Mouse (Mus musculus) heart, adult 2 months (tissue): ENCODE data around the gene Chn1. TPM values are rescaled to one million over a fixed set of nuclear protein-coding genes. Genes with fewer than 3 reads are reported as not detected.

Experiments
- DNase-seq, 2 experiments: peaks; one replicate each; pipeline ENCODE4 v3.0.0; 2021
- H3K27ac ChIP-seq: fragments of 200-600 bp; 2 replicates; pipeline ENCODE4 v1.8.1; 2022
- H3K27me3 ChIP-seq: fragments of 200-500 bp; 2 replicates; pipeline ENCODE4 v1.6.1; 2012; ENCODE audit warnings: mild to moderate bottlenecking, low read length, inconsistent platforms, mixed read lengths; ENCODE audit not compliant: control insufficient read depth, insufficient read depth
- H3K36me3 ChIP-seq: fragments of 200-500 bp; 2 replicates; pipeline ENCODE4 v1.6.1; 2012; ENCODE audit warnings: low read length, inconsistent platforms; ENCODE audit not compliant: control insufficient read depth, insufficient read depth
- H3K4me1 ChIP-seq: fragments of 200-500 bp; 2 replicates; pipeline ENCODE4 v1.6.1; 2011; ENCODE audit warnings: low read length; ENCODE audit not compliant: control insufficient read depth, insufficient read depth
- H3K4me3 ChIP-seq: fragments of 200-600 bp; 2 replicates; pipeline ENCODE4 v1.8.1; 2022
- H3K79me2 ChIP-seq: fragments of 200-500 bp; replicated peaks from 2 replicates; pipeline ENCODE4 v1.6.1; 2012; ENCODE audit warnings: mild to moderate bottlenecking, inconsistent platforms, low read length, moderate library complexity, mixed read lengths; ENCODE audit not compliant: control insufficient read depth, insufficient read depth
- H3K9ac ChIP-seq: fragments of 200-500 bp; 2 replicates; pipeline ENCODE4 v1.6.1; 2012; ENCODE audit warnings: low read depth, mild to moderate bottlenecking, control low read depth, inconsistent platforms, low read length, mixed read lengths
- CTCF ChIP-seq: fragments of 200-600 bp; IDR thresholded peaks from 2 replicates; pipeline ENCODE4 v1.8.1; 2022; ENCODE audit warnings: antibody characterized with exemption, mild to moderate bottlenecking, moderate library complexity
- EP300 ChIP-seq: fragments of 200-500 bp; IDR thresholded peaks from 2 replicates; pipeline ENCODE4 v1.6.1; 2011; ENCODE audit warnings: low read depth, low read length, control low read depth; ENCODE audit not compliant: insufficient read depth
- POLR2A ChIP-seq: fragments of 200-500 bp; IDR thresholded peaks from 2 replicates; pipeline ENCODE4 v1.6.1; 2011; ENCODE audit warnings: mild to moderate bottlenecking, low read depth, low read length, control low read depth; ENCODE audit not compliant: insufficient read depth
- WGBS: fragments of 180-500 bp; shearing (Covaris S2); methylation state at CpG from one replicate; pipeline ENCODE4 v1.1.7; 2018; 5-methylcytosine and 5-hydroxymethylcytosine counted together
- intact Hi-C: fragments of 180-260 bp; cut with DNase I; formaldehyde crosslinking; loops from one replicate; pipeline ENCODE4 v1.15.1; 2025
- polyA plus RNA-seq: library from polyadenylated mRNA; depleted of rRNA; stranded (reverse); fragments of >200 nt; gene quantifications from 2 replicates; pipeline ENCODE4 v1.2.3, GENCODE M21; 2012
- total RNA-seq, 2 experiments: library from RNA; stranded (reverse); gene quantifications; 2 replicates each; pipeline ENCODE4 v1.2.3; 2021

The Chn1 gene
- total and polyA plus RNA-seq, 3 experiments, result 33.9 to 35.2 (median 35.2) TPM

GRCm38 (mm10) chr2:73727868-73728267 lies 47.3 kb downstream of the Chn1 start:
- H3K9ac ChIP-seq, result no peak overlapping the region
- no peaks in the 10 kb centered on the region for H3K36me3 ChIP-seq
- H3K79me2 ChIP-seq, result peaks cover 3% of the 10 kb centered on the region; the same call in 1 of the 2 replicates
- no peak overlapping the region for H3K27ac ChIP-seq
- H3K4me1 ChIP-seq, result no peaks in the 10 kb centered on the region
- TF ChIP-seq CTCF (no peak), POLR2A (no peak), EP300 (no peak)
- H3K27me3 ChIP-seq, result no peaks in the 10 kb centered on the region
- DNase-seq, result no peak
- intact Hi-C loops, result no loop called here
- H3K4me3 ChIP-seq, result no peak overlapping the region
- WGBS, result 32% methylated on average over 2 of the region's 2 CpGs

- WGBS, result 57% methylated on average over 3 of the region's 3 CpGs
- intact Hi-C loops, result no loop called here
- Histone ChIP-seq H3K4me3 (no peak overlapping the region), H3K4me1 (peaks cover 2% of the 10 kb centered on the region), H3K27me3 (no peaks in the 10 kb centered on the region), H3K9ac (no peak overlapping the region), H3K79me2 (0 out of 2 replicates have a peak, but pooled peaks cover 1% of the 10 kb centered on the region), H3K27ac (no peak overlapping the region), H3K36me3 (no peaks in the 10 kb centered on the region)
- no peak for TF ChIP-seq POLR2A
- no peak for TF ChIP-seq EP300
- no peak for TF ChIP-seq CTCF
- DNase-seq, result no peak
These were observed 50.2 kb downstream of the Chn1 start for GRCm38 (mm10) chr2:73724934-73725333.

GRCm38 (mm10) chr2:73721821-73722220 lies 53.3 kb downstream of the Chn1 start:
- Histone ChIP-seq H3K36me3 (no peaks in the 10 kb centered on the region), H3K79me2 (no peaks in the 10 kb centered on the region), H3K4me1 (peaks cover 2% of the 10 kb centered on the region), H3K27me3 (no peaks in the 10 kb centered on the region), H3K4me3 (peak overlapping the region; percentile 11; the same call in 1 of the 2 replicates), H3K27ac (peak overlapping the region; percentile 42), H3K9ac (no peak overlapping the region)
- intact Hi-C loops, result no loop called here
- 14% methylated on average over 4 of the region's 4 CpGs for WGBS
- DNase-seq, result peak; percentile 29 to 40
- TF ChIP-seq EP300 (no peak), POLR2A (0 out of 2 replicates have a peak, but pooled peaks have one; percentile 44), CTCF (no peak)

GRCm38 (mm10) chr2:73712481-73712880 lies 62.7 kb downstream of the Chn1 start:
- H3K9ac ChIP-seq, result no peak overlapping the region
- no peak overlapping the region for H3K27ac ChIP-seq
- intact Hi-C loops, result no loop called here
- TF ChIP-seq POLR2A (no peak), CTCF (no peak), EP300 (no peak)
- H3K36me3 ChIP-seq, result no peaks in the 10 kb centered on the region
- H3K79me2 ChIP-seq, result no peaks in the 10 kb centered on the region
- H3K4me1 ChIP-seq, result no peaks in the 10 kb centered on the region; the same call in 1 of the 2 replicates
- H3K27me3 ChIP-seq, result no peaks in the 10 kb centered on the region
- no peak overlapping the region for H3K4me3 ChIP-seq
- no peak for DNase-seq

GRCm38 (mm10) chr2:73693045-73693444 lies 82.1 kb downstream of the Chn1 start:
- H3K4me3 ChIP-seq, result no peak overlapping the region
- DNase-seq, result no peak
- TF ChIP-seq CTCF (no peak), EP300 (no peak), POLR2A (no peak)
- H3K79me2 ChIP-seq, result no peaks in the 10 kb centered on the region
- H3K36me3 ChIP-seq, result no peaks in the 10 kb centered on the region
- no peak overlapping the region for H3K27ac ChIP-seq
- no peaks in the 10 kb centered on the region for H3K4me1 ChIP-seq
- WGBS, result 70% methylated on average over 4 of the region's 4 CpGs
- intact Hi-C loops, result no loop called here
- H3K9ac ChIP-seq, result no peak overlapping the region
- H3K27me3 ChIP-seq, result no peaks in the 10 kb centered on the region

GRCm38 (mm10) chr2:73690783-73691604 lies 84.2 kb downstream of the Chn1 start:
- Histone ChIP-seq H3K4me3 (no peak overlapping the region), H3K36me3 (no peaks in the 10 kb centered on the region), H3K27me3 (no peaks in the 10 kb centered on the region), H3K27ac (no peak overlapping the region), H3K4me1 (no peaks in the 10 kb centered on the region), H3K9ac (no peak overlapping the region), H3K79me2 (no peaks in the 10 kb centered on the region)
- WGBS, result 87% methylated on average over 6 of the region's 6 CpGs
- TF ChIP-seq EP300, result no peak
- no peak for TF ChIP-seq POLR2A
- TF ChIP-seq CTCF, result no peak
- DNase-seq, result no peak
- intact Hi-C loops, result no loop called here
